Mouse (Mus musculus): ENCODE results near the gene Mindy4.

- TF ChIP-seq CTCF (conservative IDR thresholded peaks at IDR 0.05; ENCODE audit: low read length) (no peak), NANOG (IDR thresholded peaks at IDR 0.05; ENCODE audit: borderline replicate concordance, low read length) (no peak), POU5F1 (IDR thresholded peaks at IDR 0.05; ENCODE audit: borderline replicate concordance, low read length) (no peak)
Observed at GRCm38 (mm10) chr6:55310179-55310578, 107.0 kb downstream of the Mindy4 start.
